Mouse (Mus musculus): Measurements from ENCODE around the gene Olfr390.

Olfr390 gene

DNA sequence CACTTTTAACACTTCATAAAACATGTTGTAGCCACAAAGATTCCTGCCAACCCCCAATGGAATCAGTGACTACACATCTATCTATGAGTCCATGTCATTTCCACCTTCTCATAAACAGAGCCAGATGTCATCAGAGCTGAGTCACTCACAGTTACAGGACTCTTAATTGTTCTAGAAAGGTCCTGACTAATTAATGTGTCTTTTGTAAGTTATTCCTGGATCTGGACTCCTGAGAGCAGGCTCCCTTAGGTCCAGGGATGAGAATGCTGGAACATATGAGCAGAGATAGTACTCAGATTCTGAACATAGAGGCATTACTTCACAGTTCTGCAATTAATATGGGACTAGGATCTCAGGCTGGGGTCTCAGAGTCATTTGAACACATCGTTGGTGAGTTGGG, at the start of gene Olfr390:
Olfr390 (plus strand) TSS at position 301 of the 400 bp plus-strand sequence.
- no peak for DNase-seq (ENCODE audit: inconsistent ontology term)

DNA sequence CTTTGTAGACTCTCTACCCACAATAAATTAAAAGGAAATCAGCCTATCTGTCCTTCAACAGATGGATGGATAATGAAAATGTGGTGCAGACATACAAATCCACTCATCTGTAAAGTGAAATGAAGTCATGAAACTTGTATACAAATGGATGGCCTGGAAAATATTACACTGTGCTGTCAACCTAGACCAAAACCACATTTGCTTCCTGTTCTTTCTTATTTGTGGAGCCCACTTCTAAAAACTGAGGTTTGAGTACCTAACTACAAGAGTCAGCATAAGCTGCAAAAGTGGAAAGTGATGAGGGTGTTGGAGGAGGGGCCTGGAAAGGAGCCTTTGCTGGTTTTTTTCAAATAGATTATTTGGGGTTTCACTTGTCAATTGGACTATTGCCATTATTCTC, 23.6 kb upstream of the Olfr390 start:
- DNase-seq (ENCODE audit: inconsistent ontology term), result no peak

DNA sequence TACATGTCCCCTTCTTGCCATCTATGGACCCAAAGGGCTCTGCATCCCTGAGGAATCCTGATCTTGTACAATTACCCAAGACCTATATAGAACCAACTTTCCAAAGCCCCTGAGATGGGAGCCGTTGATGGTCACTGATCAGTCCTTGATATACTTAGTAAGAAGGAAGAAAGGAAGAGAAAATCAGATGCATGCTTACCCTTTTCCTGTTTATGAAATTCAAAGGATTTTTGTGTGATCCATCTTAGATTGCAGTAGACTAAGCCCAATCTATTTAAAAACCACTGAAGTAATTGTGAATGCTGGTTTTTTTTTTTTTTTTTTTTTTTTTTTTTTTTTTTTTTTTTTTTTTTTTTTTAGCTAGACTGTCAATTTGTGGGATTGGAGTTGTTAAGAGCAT, 2.2 kb upstream of the Olfr390 start, which contains the start of gene Olfr389:
Olfr389 (minus strand) TSS at position 101 of the 400 bp plus-strand sequence.
- no peak for DNase-seq (ENCODE audit: inconsistent ontology term)

DNA sequence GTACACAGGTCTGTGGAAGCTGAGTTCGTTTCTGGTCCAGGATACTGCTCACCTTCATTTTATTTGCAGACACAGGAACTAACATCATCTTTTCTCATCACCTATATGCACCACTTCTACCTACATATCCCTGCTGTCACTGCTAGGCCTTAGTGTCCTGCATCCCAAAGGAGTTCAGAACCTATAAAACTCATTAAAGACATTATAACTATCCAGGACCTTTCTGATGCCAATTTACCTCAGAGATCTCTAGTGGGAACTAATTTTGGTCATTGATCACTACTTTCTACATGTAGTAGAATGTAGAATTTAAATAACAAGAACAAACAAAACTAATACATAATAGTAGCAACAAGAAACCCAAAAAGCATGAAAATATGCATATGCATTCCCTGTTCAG, 20.2 kb downstream of the Olfr390 start, which contains the start of gene Olfr391-ps:
Olfr391-ps (minus strand) TSS at position 101 of the 400 bp plus-strand sequence.
- DNase-seq (ENCODE audit: inconsistent ontology term), result no peak

DNA sequence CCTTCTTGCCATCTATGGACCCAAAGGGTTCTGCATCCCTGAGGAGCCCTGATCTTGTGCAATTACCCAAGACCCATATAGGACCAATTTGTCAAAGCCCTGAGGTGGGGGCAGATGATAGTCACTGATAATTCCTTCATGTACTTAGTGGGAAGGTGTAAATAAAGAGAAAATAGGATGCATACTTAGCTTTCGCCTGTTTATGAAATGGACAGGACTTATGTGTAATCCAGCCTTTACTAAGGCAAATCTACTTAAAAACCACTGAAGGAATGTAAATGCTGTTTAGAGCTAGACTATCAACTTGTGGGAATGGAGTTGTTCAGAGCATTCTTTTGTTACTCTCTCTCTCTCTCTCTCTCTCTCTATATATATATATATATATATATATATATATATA, 34.2 kb downstream of the Olfr390 start, which contains the start of gene Olfr392:
Olfr392 (minus strand) TSS at position 101 of the 400 bp plus-strand sequence.
- no peak for DNase-seq (ENCODE audit: inconsistent ontology term)

Data from Muller cell, postnatal 12 days (primary cell).